Mouse (Mus musculus): ENCODE measurements around the gene Cyth1. TPM values are rescaled to one million over a fixed set of nuclear protein-coding genes. Genes with fewer than 3 reads are reported as not detected.

Gene Cyth1
- polyA plus RNA-seq, 1 experiment from 2014 or later, result 6.1 TPM

DNA sequence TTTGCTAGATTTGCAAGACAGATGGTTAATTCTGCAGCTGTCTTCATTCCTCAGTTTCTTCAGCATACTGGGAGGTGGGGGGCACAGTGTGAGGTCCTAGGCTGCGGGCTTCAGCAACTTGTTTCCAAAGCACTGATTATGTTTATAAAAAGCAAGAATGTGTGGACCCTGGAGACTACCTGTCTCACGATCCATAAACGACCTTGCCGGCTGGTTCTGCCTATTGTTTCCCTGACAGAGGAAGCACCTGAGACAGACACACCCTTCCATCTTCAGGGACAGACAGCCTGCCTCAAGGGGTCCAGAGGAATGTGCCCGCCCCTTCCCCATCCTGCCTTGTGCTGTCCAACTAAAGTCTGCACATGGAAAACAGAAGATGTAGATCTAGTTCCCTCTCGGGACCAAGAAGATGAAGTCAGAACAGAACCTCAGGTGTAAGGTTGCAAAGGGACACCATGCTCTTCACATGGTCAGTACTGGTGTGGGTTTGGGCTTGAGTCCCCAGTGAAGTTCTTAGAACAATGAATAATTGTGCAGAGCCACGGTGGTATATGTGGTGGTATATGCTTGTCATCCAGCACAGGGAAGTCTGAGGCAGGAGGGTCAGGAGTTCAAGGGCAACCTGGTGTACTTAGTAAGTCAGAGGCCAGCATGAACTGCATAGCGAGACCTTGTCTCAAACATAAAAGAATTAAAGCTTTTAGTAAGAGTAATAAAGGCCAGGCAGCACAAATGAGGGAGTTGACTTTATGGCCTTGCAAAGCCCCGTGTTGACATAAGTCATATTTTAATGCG is 107.4 kb downstream of the Cyth1 start:
- Histone ChIP-seq H3K9me3 (ENCODE audit: control insufficient read depth, low read length) (no peaks in the 10 kb centered on the region), H3K36me3 (ENCODE audit: control insufficient read depth, insufficient read depth, low read length) (no peaks in the 10 kb centered on the region), H3K27ac (ENCODE audit: low read depth, low read length) (no peak overlapping the region), H3K9ac (ENCODE audit: low read depth, low read length) (no peak overlapping the region), H3K4me1 (replicated peaks; ENCODE audit: control insufficient read depth, insufficient read depth, low read length) (0 out of 2 replicates have a peak, but pooled peaks cover 3% of the 10 kb centered on the region), H3K4me2 (no peak overlapping the region), H3K4me3 (ENCODE audit: low read depth, low read length) (no peak overlapping the region), H3K27me3 (replicated peaks; ENCODE audit: control insufficient read depth, insufficient read depth, low read length) (no peaks in the 10 kb centered on the region)
- 75% methylated on average over 10 of the region's 10 CpGs for WGBS
- DNase-seq (ENCODE audit: low spot score), result no peak
- ATAC-seq (replicated peaks; ENCODE audit: low FRiP score), result no peak

DNA sequence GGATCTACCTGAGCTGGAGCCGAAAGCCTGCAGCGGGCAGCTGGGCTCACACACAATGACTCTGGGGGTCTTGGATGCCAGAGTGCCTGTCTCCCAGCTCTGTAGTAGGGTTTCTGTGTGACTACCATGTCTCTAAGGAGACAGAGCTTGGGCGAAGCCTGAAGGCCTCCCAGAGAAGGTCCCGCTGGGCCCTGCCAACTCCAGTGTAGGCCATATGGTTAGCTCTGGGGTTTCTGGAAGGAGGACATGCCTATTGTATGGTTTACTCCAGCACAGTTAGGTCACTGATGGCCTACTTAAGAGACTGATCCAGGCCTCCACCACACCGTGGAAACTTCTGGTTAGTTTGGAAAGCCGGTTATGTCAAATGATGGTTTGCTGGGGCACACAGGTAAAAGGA is 110.0 kb downstream of the Cyth1 start:
- Histone ChIP-seq H3K27ac (ENCODE audit: low read depth, low read length) (no peak overlapping the region), H3K36me3 (ENCODE audit: control insufficient read depth, insufficient read depth, low read length) (no peaks in the 10 kb centered on the region), H3K4me3 (ENCODE audit: low read depth, low read length) (no peak overlapping the region), H3K4me2 (no peak overlapping the region), H3K4me1 (replicated peaks; ENCODE audit: control insufficient read depth, insufficient read depth, low read length) (peaks cover 12% of the 10 kb centered on the region), H3K9ac (ENCODE audit: low read depth, low read length) (no peak overlapping the region), H3K9me3 (ENCODE audit: control insufficient read depth, low read length) (no peaks in the 10 kb centered on the region), H3K27me3 (replicated peaks; ENCODE audit: control insufficient read depth, insufficient read depth, low read length) (no peaks in the 10 kb centered on the region)
- no peak for DNase-seq (ENCODE audit: low spot score)
- ATAC-seq (replicated peaks; ENCODE audit: low FRiP score), result no peak
- WGBS, result 91% methylated on average over 6 of the region's 6 CpGs

DNA sequence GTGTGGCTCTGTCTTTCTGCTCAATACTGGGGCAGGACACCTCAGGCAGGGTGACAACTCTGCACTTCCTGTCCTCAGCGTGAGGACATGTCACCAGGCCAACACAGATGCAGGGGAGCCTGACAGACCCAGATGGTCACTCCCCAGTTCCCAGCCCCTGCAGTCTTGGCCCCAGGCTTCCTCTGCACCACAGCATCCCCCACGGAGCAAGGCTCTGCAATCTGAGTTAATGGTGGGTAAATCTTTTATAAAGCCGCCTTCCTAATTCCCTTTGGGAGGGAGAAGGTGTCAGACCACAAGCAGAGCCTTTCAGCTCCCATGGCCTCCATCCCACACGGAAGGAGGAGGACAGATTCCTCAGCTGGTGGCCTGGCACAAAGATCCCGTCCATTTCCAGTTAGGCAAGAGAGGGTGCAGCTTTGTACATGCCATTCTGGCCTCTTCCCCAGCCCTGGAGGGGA is 112.2 kb downstream of the Cyth1 start:
- no peaks in the 10 kb centered on the region for H3K9me3 ChIP-seq (ENCODE audit: control insufficient read depth, low read length)
- H3K4me2 ChIP-seq, result no peak overlapping the region
- no peak for DNase-seq (ENCODE audit: low spot score)
- 48% methylated on average over 5 of the region's 5 CpGs for WGBS
- no peak for ATAC-seq (replicated peaks; ENCODE audit: low FRiP score)
- H3K27me3 ChIP-seq (replicated peaks; ENCODE audit: control insufficient read depth, insufficient read depth, low read length), result no peaks in the 10 kb centered on the region
- no peak overlapping the region for H3K4me3 ChIP-seq (ENCODE audit: low read depth, low read length)
- no peak overlapping the region for H3K9ac ChIP-seq (ENCODE audit: low read depth, low read length)
- peaks cover 9% of the 10 kb centered on the region for H3K4me1 ChIP-seq (replicated peaks; ENCODE audit: control insufficient read depth, insufficient read depth, low read length)
- H3K27ac ChIP-seq (ENCODE audit: low read depth, low read length), result no peak overlapping the region
- no peaks in the 10 kb centered on the region for H3K36me3 ChIP-seq (ENCODE audit: control insufficient read depth, insufficient read depth, low read length)

DNA sequence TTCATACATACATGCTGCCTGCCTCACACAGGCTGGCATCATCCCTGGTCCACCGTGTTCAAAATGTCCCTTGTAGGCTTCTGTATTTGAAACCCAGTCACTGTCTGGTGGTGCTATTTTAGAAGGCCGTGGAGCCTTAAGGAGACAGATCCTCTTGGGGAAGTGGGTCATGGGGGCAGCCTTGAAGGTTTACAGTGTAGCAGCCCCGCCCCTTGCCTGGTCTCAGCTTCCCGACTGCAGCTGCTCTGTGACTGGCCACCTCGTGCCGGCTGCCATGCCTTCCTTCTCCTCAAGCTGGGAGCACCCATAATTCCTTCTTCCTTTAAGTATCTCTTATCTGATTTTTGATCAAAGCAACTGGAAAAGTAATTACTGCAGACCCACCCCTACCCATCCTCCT is 113.1 kb downstream of the Cyth1 start:
- WGBS, result 48% methylated on average over 6 of the region's 6 CpGs
- no peak for DNase-seq (ENCODE audit: low spot score)
- H3K4me2 ChIP-seq, result no peak overlapping the region
- H3K27me3 ChIP-seq (replicated peaks; ENCODE audit: control insufficient read depth, insufficient read depth, low read length), result no peaks in the 10 kb centered on the region
- H3K36me3 ChIP-seq (ENCODE audit: control insufficient read depth, insufficient read depth, low read length), result no peaks in the 10 kb centered on the region
- no peak for ATAC-seq (replicated peaks; ENCODE audit: low FRiP score)
- no peak overlapping the region for H3K4me3 ChIP-seq (ENCODE audit: low read depth, low read length)
- H3K27ac ChIP-seq (ENCODE audit: low read depth, low read length), result no peak overlapping the region
- H3K4me1 ChIP-seq (replicated peaks; ENCODE audit: control insufficient read depth, insufficient read depth, low read length), result peaks cover 9% of the 10 kb centered on the region
- no peaks in the 10 kb centered on the region for H3K9me3 ChIP-seq (ENCODE audit: control insufficient read depth, low read length)
- no peak overlapping the region for H3K9ac ChIP-seq (ENCODE audit: low read depth, low read length)

DNA sequence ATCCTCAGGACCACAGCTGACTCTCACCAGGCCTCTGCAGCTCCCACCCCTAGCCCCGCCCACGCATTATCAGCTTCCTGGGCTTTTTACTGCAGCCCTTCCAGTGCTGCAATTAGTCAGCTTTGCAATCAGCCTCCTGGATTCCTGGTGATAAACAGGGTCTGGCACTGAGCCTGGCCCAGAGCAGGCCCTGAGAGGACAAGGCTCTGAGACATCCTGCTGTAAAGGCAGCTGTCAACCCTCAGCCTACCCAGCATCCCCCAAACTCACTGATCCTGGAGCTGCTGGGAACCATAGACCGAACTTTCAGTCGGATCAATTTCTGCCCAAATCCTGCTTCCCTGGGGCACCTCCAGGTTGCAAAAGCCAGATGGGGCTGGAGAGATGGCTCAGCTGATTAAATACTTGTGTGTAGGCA is 114.6 kb downstream of the Cyth1 start:
- Histone ChIP-seq H3K9me3 (ENCODE audit: control insufficient read depth, low read length) (no peaks in the 10 kb centered on the region), H3K36me3 (ENCODE audit: control insufficient read depth, insufficient read depth, low read length) (no peaks in the 10 kb centered on the region), H3K27ac (ENCODE audit: low read depth, low read length) (no peak overlapping the region), H3K4me1 (replicated peaks; ENCODE audit: control insufficient read depth, insufficient read depth, low read length) (peaks cover 9% of the 10 kb centered on the region), H3K4me3 (ENCODE audit: low read depth, low read length) (no peak overlapping the region), H3K9ac (ENCODE audit: low read depth, low read length) (no peak overlapping the region), H3K4me2 (no peak overlapping the region), H3K27me3 (replicated peaks; ENCODE audit: control insufficient read depth, insufficient read depth, low read length) (no peaks in the 10 kb centered on the region)
- DNase-seq (ENCODE audit: low spot score) (peak; percentile 49), ATAC-seq (replicated peaks; ENCODE audit: low FRiP score) (0 out of 2 replicates have a peak, but pooled peaks have one; percentile 10)
- 32% methylated on average over 4 of the region's 4 CpGs for WGBS

DNA sequence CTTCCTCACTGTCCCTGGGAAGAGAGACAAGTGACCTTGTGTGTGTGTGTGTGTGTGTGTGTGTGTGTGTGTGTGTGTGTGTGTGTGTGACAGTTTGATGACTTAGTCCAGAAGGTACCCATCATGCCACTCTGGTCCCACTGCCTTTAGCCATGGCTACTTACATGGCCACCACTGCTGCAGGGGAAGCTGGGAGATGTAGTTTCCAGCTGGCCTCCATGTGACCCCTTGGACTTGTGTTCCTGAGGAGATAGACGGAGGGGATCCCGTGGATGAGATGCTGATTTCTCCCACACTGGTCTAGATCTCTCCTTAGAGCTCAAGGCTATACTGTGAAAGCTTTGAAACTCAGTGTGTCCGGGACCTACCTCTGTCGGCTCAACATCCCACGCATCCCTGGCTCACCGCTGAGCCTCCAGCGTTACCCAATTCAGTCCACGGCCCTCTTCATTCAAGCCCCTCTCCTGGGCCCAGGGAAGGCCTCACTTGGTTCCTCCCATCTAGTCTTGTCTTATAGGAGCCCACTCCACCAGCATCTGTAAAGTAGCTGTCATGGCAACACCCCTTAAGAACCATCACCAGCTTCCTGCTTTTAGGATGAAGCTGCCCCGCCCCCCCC is 115.2 kb downstream of the Cyth1 start:
- WGBS, result 65% methylated on average over 9 of the region's 9 CpGs
- H3K4me2 ChIP-seq, result no peak overlapping the region
- H3K36me3 ChIP-seq (ENCODE audit: control insufficient read depth, insufficient read depth, low read length), result no peaks in the 10 kb centered on the region
- H3K27ac ChIP-seq (ENCODE audit: low read depth, low read length), result no peak overlapping the region
- H3K9me3 ChIP-seq (ENCODE audit: control insufficient read depth, low read length), result no peaks in the 10 kb centered on the region
- peaks cover 9% of the 10 kb centered on the region for H3K4me1 ChIP-seq (replicated peaks; ENCODE audit: control insufficient read depth, insufficient read depth, low read length)
- 0 out of 2 replicates have a peak, but pooled peaks have one; percentile 34 for ATAC-seq (replicated peaks; ENCODE audit: low FRiP score)
- DNase-seq (ENCODE audit: low spot score), result no peak
- no peak overlapping the region for H3K9ac ChIP-seq (ENCODE audit: low read depth, low read length)
- no peak overlapping the region for H3K4me3 ChIP-seq (ENCODE audit: low read depth, low read length)
- no peaks in the 10 kb centered on the region for H3K27me3 ChIP-seq (replicated peaks; ENCODE audit: control insufficient read depth, insufficient read depth, low read length)

DNA sequence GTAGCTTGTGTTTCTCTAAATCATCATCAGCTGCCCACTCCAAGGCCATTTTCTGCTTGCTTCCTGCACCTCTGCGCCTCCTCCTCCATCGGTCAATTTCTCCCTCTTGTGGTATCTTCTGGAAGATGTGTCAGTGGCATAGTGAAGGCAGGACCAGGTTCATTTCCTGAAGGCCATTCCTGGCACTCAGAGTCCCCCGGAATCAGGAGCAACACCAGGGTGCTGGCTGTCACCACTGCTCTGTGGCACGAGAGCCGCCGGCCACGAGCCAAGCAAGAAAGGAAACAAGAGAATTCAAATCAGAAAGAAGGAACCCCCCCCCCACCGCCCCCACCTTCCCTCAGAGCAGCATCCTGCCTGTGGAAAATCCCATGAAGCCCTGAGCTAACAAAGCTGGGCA is 116.3 kb downstream of the Cyth1 start:
- no peak overlapping the region for H3K9ac ChIP-seq (ENCODE audit: low read depth, low read length)
- no peak for ATAC-seq (replicated peaks; ENCODE audit: low FRiP score)
- no peak overlapping the region for H3K27ac ChIP-seq (ENCODE audit: low read depth, low read length)
- H3K36me3 ChIP-seq (ENCODE audit: control insufficient read depth, insufficient read depth, low read length), result no peaks in the 10 kb centered on the region
- peaks cover 9% of the 10 kb centered on the region for H3K4me1 ChIP-seq (replicated peaks; ENCODE audit: control insufficient read depth, insufficient read depth, low read length)
- H3K4me3 ChIP-seq (ENCODE audit: low read depth, low read length), result no peak overlapping the region
- H3K27me3 ChIP-seq (replicated peaks; ENCODE audit: control insufficient read depth, insufficient read depth, low read length), result no peaks in the 10 kb centered on the region
- no peaks in the 10 kb centered on the region for H3K9me3 ChIP-seq (ENCODE audit: control insufficient read depth, low read length)
- 76% methylated on average over 8 of the region's 8 CpGs for WGBS
- H3K4me2 ChIP-seq, result no peak overlapping the region
- DNase-seq (ENCODE audit: low spot score), result no peak

DNA sequence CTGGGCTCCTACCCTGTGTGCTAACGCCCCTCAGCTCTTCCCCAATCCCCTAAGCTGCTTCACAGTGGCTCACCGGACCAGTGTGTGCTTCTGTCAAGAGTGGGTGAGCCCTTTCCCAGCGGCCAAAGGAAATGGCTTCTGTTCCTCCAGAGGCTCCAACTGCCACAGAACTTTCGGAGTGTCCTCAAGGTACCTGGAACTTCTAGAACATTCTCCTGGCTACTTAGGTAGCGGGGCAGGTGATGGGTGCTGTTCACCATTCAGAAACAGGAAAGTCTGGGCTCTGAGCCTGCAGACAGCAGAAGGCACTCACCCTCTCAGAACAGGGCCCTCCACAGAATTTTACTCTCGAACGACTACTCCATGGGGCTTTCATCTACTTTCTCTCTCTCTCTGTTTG is 117.9 kb downstream of the Cyth1 start, which contains the start of gene Dnah17:
TSS of gene Dnah17 (minus strand) at position 101 of the 400 bp plus-strand sequence.
- 85% methylated on average over 7 of the region's 7 CpGs for WGBS
- no peaks in the 10 kb centered on the region for H3K27me3 ChIP-seq (replicated peaks; ENCODE audit: control insufficient read depth, insufficient read depth, low read length)
- DNase-seq (ENCODE audit: low spot score), result no peak
- no peaks in the 10 kb centered on the region for H3K36me3 ChIP-seq (ENCODE audit: control insufficient read depth, insufficient read depth, low read length)
- no peak within 1 kb of the TSS for H3K9ac ChIP-seq (ENCODE audit: low read depth, low read length)
- H3K4me3 ChIP-seq (ENCODE audit: low read depth, low read length), result no peak within 1 kb of the TSS
- no peak within 1 kb of the TSS for H3K4me2 ChIP-seq
- no peak within 1 kb of the TSS for H3K27ac ChIP-seq (ENCODE audit: low read depth, low read length)
- no peaks in the 10 kb centered on the region for H3K9me3 ChIP-seq (ENCODE audit: control insufficient read depth, low read length)
- no peak for ATAC-seq (replicated peaks; ENCODE audit: low FRiP score)
- peaks cover 9% of the 10 kb centered on the region for H3K4me1 ChIP-seq (replicated peaks; ENCODE audit: control insufficient read depth, insufficient read depth, low read length)

Data from liver, embryonic 11.5 days (tissue).